Mouse (Mus musculus): ENCODE results near the gene Ctbp1.

DNA sequence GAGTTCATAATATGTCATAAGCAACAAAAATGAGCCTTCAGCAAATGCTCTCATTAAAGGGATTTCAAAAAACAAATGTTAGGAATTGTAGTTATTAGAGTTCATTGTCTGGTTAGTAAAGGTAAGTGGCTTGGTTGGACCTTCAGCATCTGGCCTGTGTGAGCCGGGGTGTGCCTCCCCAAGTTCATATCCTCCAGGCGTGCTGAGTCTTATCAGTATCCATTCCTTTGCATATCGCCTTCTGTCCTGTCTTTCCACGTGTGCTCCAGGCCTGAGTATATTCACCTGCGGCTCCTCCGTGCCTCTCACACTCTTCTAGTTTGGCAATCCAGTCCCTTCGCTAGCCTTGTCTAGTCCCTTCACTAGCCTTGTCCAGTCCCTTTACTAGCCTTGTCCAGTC, 68.5 kb downstream of the Ctbp1 start:
- TF ChIP-seq CTCF (IDR thresholded peaks at IDR 0.05; ENCODE audit: low read depth), result no peak
- no peak for TF ChIP-seq EP300 (IDR thresholded peaks at IDR 0.05; ENCODE audit: low read depth)
